In genomic region chr9:92769528-92769927, GRCm38 (mm10) we compare ENCODE assay signal across 8 mouse cellular contexts.
DNase-seq lines count a peak whose midpoint lies in the region; ATAC-seq and TF ChIP-seq lines count a peak whose summit lies in the region.

No protein-coding gene starts in this region.

- DNase-seq in cerebellum, adult 9-10 months: peak; percentile 4
- no peak for DNase-seq in midbrain, postnatal 0 days (ENCODE audit: low spot score)
- peak; percentile 7 to 37 for DNase-seq in cerebellum, postnatal 25 days
- peak; percentile 35 for DNase-seq in lung, postnatal 36 days
- no peak for DNase-seq in MN1 (ENCODE audit: low spot score)
- no peak for DNase-seq in urinary bladder, postnatal 10 days (ENCODE audit: low spot score)

- H3K9me3 ChIP-seq in midbrain, postnatal 0 days (ENCODE audit: low read length): no peaks in the 10 kb centered on the region
- H3K9me3 ChIP-seq in midbrain, embryonic 15.5 days: no peaks in the 10 kb centered on the region

- no peaks in the 10 kb centered on the region for H3K36me3 ChIP-seq in midbrain, postnatal 0 days (ENCODE audit: insufficient read depth, low read length)
- no peaks in the 10 kb centered on the region for H3K36me3 ChIP-seq in midbrain, embryonic 15.5 days (replicated peaks)

- no peak overlapping the region for H3K9ac ChIP-seq in midbrain, postnatal 0 days (replicated peaks; ENCODE audit: low read length, poor library complexity, severe bottlenecking)
- H3K9ac ChIP-seq in midbrain, embryonic 15.5 days: no peak overlapping the region

- no peak for ATAC-seq in cerebellum, adult (ENCODE audit: insufficient number of reproducible peaks, low FRiP score, low TSS enrichment)
- ATAC-seq in midbrain, postnatal 0 days (ENCODE audit: low FRiP score): no peak
- no peak for ATAC-seq in midbrain, embryonic 15.5 days (replicated peaks)

- 69% methylated on average over 2 of the region's 2 CpGs for WGBS in midbrain, postnatal 0 days
- WGBS in midbrain, embryonic 15.5 days: 62% methylated on average over 2 of the region's 2 CpGs

- no peak overlapping the region for H3K4me3 ChIP-seq in midbrain, postnatal 0 days (ENCODE audit: low read depth, low read length)
- no peak overlapping the region for H3K4me3 ChIP-seq in midbrain, embryonic 15.5 days

- H3K27ac ChIP-seq in midbrain, postnatal 0 days (ENCODE audit: low read depth, low read length): no peak overlapping the region
- no peak overlapping the region for H3K27ac ChIP-seq in midbrain, embryonic 15.5 days

- H3K27me3 ChIP-seq in midbrain, postnatal 0 days (ENCODE audit: insufficient read depth, low read length): no peaks in the 10 kb centered on the region
- H3K27me3 ChIP-seq in midbrain, embryonic 15.5 days (replicated peaks): no peaks in the 10 kb centered on the region

- H3K4me1 ChIP-seq in midbrain, postnatal 0 days (ENCODE audit: insufficient read depth, low read length): no peaks in the 10 kb centered on the region
- no peaks in the 10 kb centered on the region for H3K4me1 ChIP-seq in midbrain, embryonic 15.5 days

- peak; percentile 52 for TF ChIP-seq CTCF in midbrain, postnatal 0 days (IDR thresholded peaks at IDR 0.05)

- no peak overlapping the region for H3K4me2 ChIP-seq in midbrain, postnatal 0 days (ENCODE audit: low read depth, low read length, poor library complexity, severe bottlenecking)
- no peak overlapping the region for H3K4me2 ChIP-seq in midbrain, embryonic 15.5 days

Comparison
In these comparisons a context has a peak if more than half of its experiments do, and no peak if none do; other contexts are left out.
1. DNase-seq: peak in cerebellum, adult 9-10 months (single experiment), cerebellum, postnatal 25 days (2 of 2) and lung, postnatal 36 days (single experiment); none in midbrain, postnatal 0 days (single experiment), MN1 (single experiment) and urinary bladder, postnatal 10 days (single experiment).